Mouse (Mus musculus) ovary, postnatal 14 days (tissue): ENCODE data around the gene Hnrnpf.

Experiments used
- DNase-seq: peaks from one replicate; pipeline ENCODE4 v3.0.0; 2022; ENCODE audit warnings: low spot score

The Hnrnpf gene

GRCm38 (mm10) chr6:117920659-117921640 lies 20.8 kb downstream of the Hnrnpf start:
- no peak for DNase-seq

GRCm38 (mm10) chr6:117922041-117922440 lies 21.9 kb downstream of the Hnrnpf start:
- no peak for DNase-seq

- no peak for DNase-seq
Observed at GRCm38 (mm10) chr6:117926871-117927491, 26.9 kb downstream of the Hnrnpf start.

- DNase-seq = no peak
Observed at GRCm38 (mm10) chr6:117927955-117928354, 27.8 kb downstream of the Hnrnpf start.

- DNase-seq = no peak
Observed at GRCm38 (mm10) chr6:117928746-117929145, 28.6 kb downstream of the Hnrnpf start.

DNA sequence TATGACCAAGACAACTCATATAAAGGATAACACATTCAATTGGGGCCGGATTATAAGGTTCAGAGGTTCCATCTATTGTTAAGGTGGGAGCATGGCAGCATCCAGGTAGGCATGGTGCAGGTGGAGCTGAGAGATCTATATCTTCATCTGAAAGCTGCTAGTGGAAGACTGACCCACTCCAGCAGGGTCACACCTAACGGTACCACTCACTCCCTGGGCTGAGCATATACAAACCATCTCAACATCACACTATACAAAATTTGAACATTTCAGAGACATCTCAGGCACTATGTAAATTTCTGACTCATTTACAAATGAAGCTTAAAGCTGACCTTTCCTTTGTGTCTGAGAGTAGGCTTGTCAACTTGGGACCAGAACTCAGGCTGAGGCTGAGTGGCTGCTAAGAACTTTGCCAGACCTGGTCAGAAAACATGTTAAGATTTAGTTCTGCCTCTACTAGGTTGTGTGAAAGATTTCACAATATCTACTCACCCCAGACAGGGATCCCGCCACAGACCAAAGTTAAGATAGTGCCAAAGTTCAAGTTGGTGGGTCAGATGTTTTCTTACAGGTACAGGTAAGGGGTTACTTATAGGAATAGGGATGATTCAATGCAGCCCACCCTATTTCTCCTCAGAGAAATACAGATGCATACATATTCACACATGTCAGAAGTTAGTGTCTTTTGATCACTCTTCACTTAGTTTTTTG lies 30.0 kb downstream of the Hnrnpf start:
- DNase-seq = no peak

GRCm38 (mm10) chr6:117932325-117933051 lies 32.4 kb downstream of the Hnrnpf start:
- DNase-seq = no peak

DNA sequence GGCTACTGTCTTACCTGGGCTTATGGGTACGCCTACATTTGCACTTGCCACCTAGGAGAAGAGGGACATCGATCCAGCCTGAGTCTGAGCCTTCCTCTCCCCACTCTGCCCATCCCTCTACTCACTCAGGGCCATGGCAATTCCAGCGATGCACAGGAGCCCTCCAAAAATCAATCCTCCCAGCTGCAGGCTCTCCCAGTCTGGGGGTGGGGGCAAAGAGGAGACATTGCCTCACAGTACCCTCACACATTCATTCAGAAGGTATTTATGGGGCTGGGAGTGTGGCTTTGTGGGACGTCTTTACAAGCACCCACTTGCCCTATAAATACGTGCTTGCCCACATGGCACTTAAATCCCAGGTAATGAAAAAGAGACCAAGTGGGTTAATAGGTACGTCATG lies 34.2 kb downstream of the Hnrnpf start:
- no peak for DNase-seq

DNA sequence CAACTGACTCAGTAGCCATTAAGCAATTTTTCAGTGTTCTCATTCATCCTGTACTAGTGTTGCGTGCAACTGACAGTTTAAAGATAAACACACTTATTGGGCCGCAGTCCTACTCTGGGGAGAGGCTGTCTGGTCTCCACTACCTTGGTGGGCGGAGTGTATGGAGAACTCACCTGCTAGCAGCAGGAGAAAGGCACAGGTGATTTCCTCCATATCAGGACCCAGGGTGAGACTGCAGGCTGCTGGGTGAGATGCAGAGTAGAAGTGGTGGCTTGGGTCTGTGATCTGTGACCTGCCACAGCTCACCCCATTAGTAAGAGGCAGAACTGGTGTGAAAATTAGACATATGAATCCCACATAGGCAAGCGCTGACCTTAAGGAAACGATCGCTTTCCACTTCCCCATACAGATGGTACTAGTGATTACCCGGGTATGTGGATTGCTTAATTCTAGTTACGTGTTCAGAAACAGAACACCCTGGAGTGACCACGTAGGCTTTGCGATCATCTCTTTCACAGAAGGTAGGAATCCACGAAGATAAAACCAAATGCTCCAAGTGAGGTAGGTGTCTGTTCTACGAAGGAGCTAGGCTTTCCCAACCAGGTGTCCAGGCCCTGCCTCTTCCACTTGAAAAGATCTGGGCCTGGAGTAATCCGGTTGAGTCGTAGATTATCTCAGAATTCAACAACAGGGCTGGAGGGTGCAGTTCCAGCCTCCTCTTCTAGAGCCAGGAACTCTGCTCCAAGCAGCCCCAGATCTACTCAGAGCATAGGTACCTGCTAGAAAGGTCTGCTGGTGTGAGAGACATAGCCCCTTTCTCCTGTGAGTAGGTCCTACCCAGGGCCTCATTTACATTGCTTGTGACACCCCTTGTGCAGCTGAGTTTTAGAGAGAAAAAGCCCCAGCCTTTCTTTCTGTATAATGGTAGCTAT lies 35.8 kb downstream of the Hnrnpf start:
- no peak for DNase-seq

DNA sequence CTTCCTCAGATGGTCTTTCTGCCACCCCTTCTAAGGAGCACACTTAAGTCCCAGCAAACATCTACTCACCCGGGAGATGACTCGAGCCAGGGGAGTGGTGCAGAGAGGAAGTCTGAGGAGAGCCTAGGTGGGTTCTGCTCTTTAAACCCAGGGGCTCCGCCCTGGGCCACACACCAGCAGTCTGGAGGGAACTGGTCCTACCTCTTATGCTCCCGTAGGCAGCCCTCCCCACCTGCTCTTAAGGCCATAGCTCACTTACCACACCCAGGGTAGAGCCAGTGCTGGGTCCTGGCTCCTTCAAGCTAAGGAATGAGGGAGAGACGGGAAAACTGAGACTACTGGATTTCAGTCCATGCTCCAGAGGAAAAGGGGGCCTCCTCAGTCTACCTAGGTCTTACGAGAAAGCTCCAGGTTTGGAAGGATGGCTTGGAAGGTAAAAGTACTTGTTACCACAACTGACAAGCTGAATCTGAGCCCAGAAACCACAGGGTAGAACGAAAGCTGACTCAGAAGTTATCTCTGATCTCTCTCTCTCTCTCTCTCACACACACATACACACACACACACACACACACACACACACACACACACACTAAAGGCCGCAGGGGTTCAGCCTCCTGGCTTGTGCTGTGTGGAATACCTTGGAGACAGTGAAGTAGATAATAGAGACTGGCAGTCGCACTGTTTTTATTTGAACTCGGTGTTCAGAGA lies 37.3 kb downstream of the Hnrnpf start, which contains the start of gene Fxyd4:
Gene Fxyd4, minus strand, starts transcription at position 471 of the 711 bp plus-strand sequence.
- no peak for DNase-seq

- DNase-seq = no peak
Observed at GRCm38 (mm10) chr6:117938951-117939350, 38.8 kb downstream of the Hnrnpf start.

GRCm38 (mm10) chr6:117942769-117943168 lies 42.6 kb downstream of the Hnrnpf start:
- no peak for DNase-seq

DNA sequence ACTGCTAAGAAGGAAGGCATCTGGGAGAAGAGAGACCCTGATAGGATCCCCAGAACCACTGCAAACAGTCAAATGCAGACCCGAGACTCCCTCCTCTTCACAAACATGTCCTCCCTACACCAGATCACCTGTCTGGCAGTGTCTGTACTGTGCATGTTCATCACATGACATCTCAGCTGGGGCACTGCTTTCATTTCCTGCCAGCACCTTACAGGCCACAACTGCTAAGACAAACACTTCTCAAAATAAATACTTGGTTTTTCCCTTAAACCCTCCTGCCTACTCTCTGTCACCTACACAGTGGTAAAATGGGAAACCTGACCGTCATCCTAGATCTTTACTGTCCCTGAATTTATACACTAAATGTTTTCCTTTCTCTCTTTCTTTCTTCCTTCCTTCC lies 43.8 kb downstream of the Hnrnpf start:
- DNase-seq = no peak

DNA sequence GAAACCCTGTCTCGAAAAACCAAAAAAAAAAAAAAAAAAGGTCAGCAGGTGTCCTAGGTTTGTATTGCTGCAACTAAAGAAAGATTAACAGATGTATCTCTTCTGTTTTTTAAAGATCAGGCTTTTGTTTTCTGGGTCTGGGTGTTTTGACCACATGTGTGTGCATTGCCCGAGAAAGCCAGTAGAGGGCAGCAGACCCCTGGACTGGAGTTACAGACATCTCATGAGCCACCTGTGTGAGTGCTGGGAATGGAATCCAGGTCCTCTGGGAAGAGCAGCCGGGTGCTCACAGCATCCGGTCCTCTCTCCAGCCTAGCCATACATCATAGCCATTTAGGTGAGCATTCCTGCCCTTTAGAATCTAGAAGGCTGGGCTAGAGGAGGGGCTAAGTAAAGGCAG lies 52.2 kb downstream of the Hnrnpf start:
- DNase-seq = no peak

DNA sequence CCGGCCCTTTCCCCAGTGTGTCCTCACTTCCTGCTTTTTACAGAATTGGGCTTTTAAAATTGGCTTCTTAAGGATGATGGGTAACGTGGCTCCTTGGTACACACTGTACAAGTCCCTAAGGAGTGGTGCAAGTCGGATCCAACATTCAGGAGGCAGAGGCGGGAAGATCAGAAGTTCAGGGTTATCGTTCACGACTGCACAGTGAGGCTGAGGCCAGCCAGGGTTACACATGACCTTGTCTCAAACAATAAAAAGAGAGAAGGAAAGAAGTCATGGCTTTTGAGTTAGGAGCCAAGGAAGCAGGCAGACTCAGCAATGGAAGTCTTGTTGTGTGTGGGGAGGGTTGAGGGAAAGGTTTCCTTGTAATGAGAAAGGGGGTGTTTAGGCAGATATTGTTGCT lies 56.0 kb downstream of the Hnrnpf start:
- no peak for DNase-seq

DNA sequence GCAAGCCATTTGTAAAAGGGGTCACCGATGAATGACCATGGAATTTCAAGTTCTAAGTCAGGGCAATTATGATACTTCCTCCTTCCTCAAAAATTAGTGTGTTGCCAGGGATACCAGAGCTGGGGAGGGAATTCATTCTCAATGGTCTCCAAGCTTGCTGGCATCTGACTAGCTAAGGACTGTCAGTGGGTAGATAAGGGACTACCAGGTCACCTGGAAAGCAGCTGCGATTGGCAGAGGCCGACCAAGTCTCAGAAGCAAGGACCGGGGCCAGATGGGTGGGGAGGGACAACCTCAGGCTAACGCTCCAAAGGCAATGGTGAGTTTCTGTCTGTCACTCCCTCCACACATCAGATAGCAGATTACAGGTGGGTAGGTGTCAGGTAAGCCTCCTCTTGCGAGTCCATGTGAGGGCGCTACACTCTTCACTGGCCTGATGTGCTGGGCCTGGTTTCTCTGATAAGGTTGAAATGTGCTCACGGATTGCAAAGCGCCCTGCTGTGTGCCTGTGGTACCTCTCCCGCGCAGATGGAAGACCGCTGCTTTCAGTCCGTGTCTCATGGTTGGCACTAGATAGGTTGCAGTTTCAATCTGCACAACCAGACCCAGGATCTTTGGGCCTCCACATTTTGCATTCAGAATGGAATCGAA lies 56.9 kb downstream of the Hnrnpf start:
- DNase-seq = peak; percentile 7

GRCm38 (mm10) chr6:117963201-117963600 lies 63.1 kb downstream of the Hnrnpf start:
- no peak for DNase-seq

GRCm38 (mm10) chr6:117966729-117967128 lies 66.6 kb downstream of the Hnrnpf start:
- no peak for DNase-seq
